Mouse (Mus musculus): ENCODE measurements around the gene Rab8b.

- TF ChIP-seq EP300 (IDR thresholded peaks at IDR 0.05; ENCODE audit: low read depth) (no peak), CTCF (IDR thresholded peaks at IDR 0.05; ENCODE audit: low read depth) (no peak)
Observed at GRCm38 (mm10) chr9:66796739-66797138, 122.7 kb downstream of the Rab8b start, which contains the start of gene Gm10647.

Measured in heart, postnatal 0 days (tissue).